Mouse (Mus musculus): ENCODE measurements around the gene Letm1. TPM values are rescaled to one million over a fixed set of nuclear protein-coding genes. Genes with fewer than 3 reads are reported as not detected.

Gene Letm1
- polyA plus RNA-seq (2021; fragmentation: Nextera tagmentation) = 81.5 and 88.7 TPM in 2 replicates
- long read RNA-seq, experiment 1, full-length matches to known transcripts = 266 of 336 reads
- long read RNA-seq, experiment 1, partial matches to known transcripts = 33 of 336 reads
- long read RNA-seq, experiment 1, other reads (novel, unspliced or antisense) = 37 of 336 reads
- long read RNA-seq, experiment 2, full-length matches to known transcripts = 988 of 1,118 reads
- long read RNA-seq, experiment 2, partial matches to known transcripts = 24 of 1,118 reads
- long read RNA-seq, experiment 2, other reads (novel, unspliced or antisense) = 106 of 1,118 reads

GRCm38 (mm10) chr5:33782345-33782998, at the start of gene Letm1:
TSS of gene Letm1 (minus strand) at chr5:33782817.

DNA sequence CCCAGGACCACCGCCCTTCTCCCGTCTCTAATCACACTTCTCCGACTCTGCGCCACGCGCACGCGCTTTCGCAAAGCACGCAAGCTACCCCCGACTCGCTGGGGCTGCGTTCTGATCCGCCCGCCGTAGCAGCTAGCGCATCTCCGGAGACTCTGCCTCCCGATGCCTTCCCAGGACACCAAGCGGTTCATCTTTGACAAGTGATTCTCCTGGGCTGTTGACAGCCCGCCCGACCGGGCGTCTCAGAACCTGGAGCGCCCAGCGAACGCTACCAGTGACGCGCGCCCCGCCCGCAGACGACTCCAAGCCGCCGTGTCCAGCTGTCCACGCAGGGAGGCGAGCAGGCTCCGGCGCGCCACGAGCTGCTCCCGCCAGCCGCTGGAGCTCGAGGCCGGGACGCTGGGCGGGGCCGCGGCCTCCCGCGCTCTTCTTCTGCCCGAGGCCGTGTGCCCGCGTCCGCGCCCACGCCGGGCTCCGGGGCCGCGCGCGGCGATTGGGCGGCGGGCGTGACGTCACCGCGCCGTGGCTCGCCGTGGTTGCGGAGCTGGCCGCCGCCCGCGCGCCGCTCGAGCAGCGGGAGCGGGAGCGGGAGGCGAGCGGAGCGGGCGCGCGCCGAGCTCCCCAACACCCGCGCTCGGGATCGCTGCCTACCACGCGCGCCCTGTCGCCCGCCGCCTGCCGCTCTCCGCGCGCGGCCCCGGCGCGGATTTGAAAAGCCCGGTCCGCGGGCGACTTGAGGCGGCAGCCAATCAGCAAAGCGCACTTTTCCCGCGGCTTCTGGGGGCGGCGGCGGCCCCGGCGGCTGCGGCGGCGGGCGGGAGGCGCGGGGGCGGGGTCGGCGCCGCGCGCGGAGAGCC, 37.5 kb upstream of the Letm1 start, which contains the start of gene Nsd2:
Nsd2 (plus strand) TSS at position 850 of the 857 bp plus-strand sequence.

GRCm38 (mm10) chr5:33721541-33722265, 60.9 kb downstream of the Letm1 start, which contains the start of gene Fgfr3:
TSS of gene Fgfr3 (plus strand) at chr5:33721674.

Other genes starting within 250 kb of the Letm1 start
- 35.9 and 41.3 TPM in 2 replicates for gene Fam53a, start 153.2 kb downstream of the Letm1 start, polyA plus RNA-seq (2021; fragmentation: Nextera tagmentation)
- 0.67 and 0.90 TPM in 2 replicates for gene Gm9903, start 152.9 kb downstream of the Letm1 start, polyA plus RNA-seq (2021; fragmentation: Nextera tagmentation)
- 26.4 and 28.7 TPM in 2 replicates for gene Slbp, start 130.2 kb downstream of the Letm1 start, polyA plus RNA-seq (2021; fragmentation: Nextera tagmentation)
- gene Tacc3, start 124.7 kb downstream of the Letm1 start, polyA plus RNA-seq (2021; fragmentation: Nextera tagmentation) = 2.8 and 3.5 TPM in 2 replicates
- 34.8 and 37.0 TPM in 2 replicates for gene Tmem129, start 124.4 kb downstream of the Letm1 start, polyA plus RNA-seq (2021; fragmentation: Nextera tagmentation)
- 43.5 and 60.1 TPM in 2 replicates for gene Fgfr3, start 61.1 kb downstream of the Letm1 start, polyA plus RNA-seq (2021; fragmentation: Nextera tagmentation)
- gene Nsd2, start 37.9 kb upstream of the Letm1 start, polyA plus RNA-seq (2021; fragmentation: Nextera tagmentation) = 6.6 and 6.9 TPM in 2 replicates
- gene Nelfa, start 153.6 kb upstream of the Letm1 start, polyA plus RNA-seq (2021; fragmentation: Nextera tagmentation) = 17.5 and 18.6 TPM in 2 replicates
- 379 and 384 TPM in 2 replicates for gene Gm1673, start 200.6 kb upstream of the Letm1 start, polyA plus RNA-seq (2021; fragmentation: Nextera tagmentation)
- gene Nat8l, start 213.2 kb upstream of the Letm1 start, polyA plus RNA-seq (2021; fragmentation: Nextera tagmentation) = 9.5 and 11.0 TPM in 2 replicates

All from layer of hippocampus, adult 6 months (tissue).